Mouse (Mus musculus) liver, embryonic 14.5 days (tissue): ENCODE results near the gene Pcf11. TPM values are rescaled to one million over a fixed set of nuclear protein-coding genes. Genes with fewer than 3 reads are reported as not detected.

Experiments
- ATAC-seq: fragments of 200-750 bp; cut with Nextera tagmentation; 2 replicates; pipeline ENCODE4 v1.8.0; 2017; ENCODE audit warnings: moderate number of reproducible peaks, mild to moderate bottlenecking, moderate library complexity; ENCODE audit not compliant: insufficient read depth
- DNase-seq, 3 experiments: peaks; one replicate each; pipeline ENCODE4 v3.0.0-alpha.2; 2012 to 2013; ENCODE audit warnings: low read depth in 3 of 3, low spot score in 3 of 3
- H3K27ac ChIP-seq: fragments of 300-500 bp; sonication (generic); 2 replicates; pipeline ENCODE4 v1.5.1; 2014; ENCODE audit warnings: moderate library complexity, mild to moderate bottlenecking, control low read depth, inconsistent platforms
- H3K27me3 ChIP-seq: fragments of 300-500 bp; sonication (generic); 2 replicates; pipeline ENCODE4 v1.6.1; 2014; ENCODE audit warnings: mild to moderate bottlenecking, low read length, moderate library complexity; ENCODE audit not compliant: control insufficient read depth, insufficient read depth
- H3K36me3 ChIP-seq: fragments of 300-500 bp; sonication (generic); replicated peaks from 2 replicates; pipeline ENCODE4 v1.6.1; 2014; ENCODE audit warnings: low read depth; ENCODE audit not compliant: control insufficient read depth, insufficient read depth
- H3K4me1 ChIP-seq, 2 experiments: fragments of 200-500 bp in 1 of 2; fragments of 300-500 bp in 1 of 2; sonication (generic) in 1 of 2; replicated peaks; 2 replicates each; pipeline ENCODE4 v1.6.1; 2012 to 2014; ENCODE audit warnings: antibody characterized with exemption in 1 of 2, inconsistent platforms in 1 of 2, low read length in 1 of 2; ENCODE audit not compliant: control insufficient read depth in 2 of 2, insufficient read depth in 2 of 2
- H3K4me2 ChIP-seq: fragments of 300-500 bp; sonication (generic); 2 replicates; pipeline ENCODE4 v1.6.1; 2014; ENCODE audit warnings: low read depth, mild to moderate bottlenecking, control low read depth, moderate library complexity
- H3K4me3 ChIP-seq, 2 experiments: fragments of 200-500 bp in 1 of 2; fragments of 300-500 bp in 1 of 2; sonication (generic) in 1 of 2; 2 replicates each; pipeline ENCODE4 v1.5.1; 2012 to 2014; ENCODE audit warnings: low read depth in 2 of 2, low read length in 2 of 2, mild to moderate bottlenecking in 2 of 2, control low read depth in 1 of 2, inconsistent platforms in 1 of 2, moderate library complexity in 1 of 2; ENCODE audit not compliant: insufficient read depth in 1 of 2
- H3K9ac ChIP-seq: fragments of 300-500 bp; sonication (generic); replicated peaks from 2 replicates; pipeline ENCODE4 v1.6.1; 2014; ENCODE audit warnings: mild to moderate bottlenecking, control low read depth, moderate library complexity
- H3K9me3 ChIP-seq: fragments of 300-500 bp; sonication (generic); 2 replicates; pipeline ENCODE4 v1.6.1; 2016; ENCODE audit warnings: low read length, mixed read lengths; ENCODE audit not compliant: control insufficient read depth
- CTCF ChIP-seq: IDR thresholded peaks from 2 replicates; pipeline ENCODE4 v1.5.1; 2016; ENCODE audit warnings: antibody characterized with exemption, low read depth, control low read depth
- EP300 ChIP-seq: IDR thresholded peaks from 2 replicates; pipeline ENCODE4 v1.6.1; 2016; ENCODE audit warnings: antibody characterized with exemption, low read depth
- WGBS: fragments of 180-500 bp; shearing (Covaris S2); extraction: QIAGEN DNeasy Blood & Tissue Kit; methylation state at CpG from one replicate; pipeline ENCODE4 v1.1.7; 2014; ENCODE audit not compliant: insufficient replicate concordance; 5-methylcytosine and 5-hydroxymethylcytosine counted together
- polyA plus RNA-seq, 2 experiments: library from polyadenylated mRNA; depleted of rRNA in 1 of 2; stranded (reverse) in 1 of 2; unstranded in 1 of 2; fragments of >200 nt; fragmentation: Nextera tagmentation in 1 of 2; extraction: Ambion mirVana in 1 of 2; gene quantifications; 2 replicates each; pipeline versions ENCODE4 v1.2.1 to v1.2.3; 2012 to 2014

Pcf11 gene
- polyA plus RNA-seq (2012; rRNA removed) (7.9 and 11.9 TPM in 2 replicates), polyA plus RNA-seq (2014; fragmentation: Nextera tagmentation; extraction: Ambion mirVana) (8.0 and 8.4 TPM in 2 replicates)

DNA sequence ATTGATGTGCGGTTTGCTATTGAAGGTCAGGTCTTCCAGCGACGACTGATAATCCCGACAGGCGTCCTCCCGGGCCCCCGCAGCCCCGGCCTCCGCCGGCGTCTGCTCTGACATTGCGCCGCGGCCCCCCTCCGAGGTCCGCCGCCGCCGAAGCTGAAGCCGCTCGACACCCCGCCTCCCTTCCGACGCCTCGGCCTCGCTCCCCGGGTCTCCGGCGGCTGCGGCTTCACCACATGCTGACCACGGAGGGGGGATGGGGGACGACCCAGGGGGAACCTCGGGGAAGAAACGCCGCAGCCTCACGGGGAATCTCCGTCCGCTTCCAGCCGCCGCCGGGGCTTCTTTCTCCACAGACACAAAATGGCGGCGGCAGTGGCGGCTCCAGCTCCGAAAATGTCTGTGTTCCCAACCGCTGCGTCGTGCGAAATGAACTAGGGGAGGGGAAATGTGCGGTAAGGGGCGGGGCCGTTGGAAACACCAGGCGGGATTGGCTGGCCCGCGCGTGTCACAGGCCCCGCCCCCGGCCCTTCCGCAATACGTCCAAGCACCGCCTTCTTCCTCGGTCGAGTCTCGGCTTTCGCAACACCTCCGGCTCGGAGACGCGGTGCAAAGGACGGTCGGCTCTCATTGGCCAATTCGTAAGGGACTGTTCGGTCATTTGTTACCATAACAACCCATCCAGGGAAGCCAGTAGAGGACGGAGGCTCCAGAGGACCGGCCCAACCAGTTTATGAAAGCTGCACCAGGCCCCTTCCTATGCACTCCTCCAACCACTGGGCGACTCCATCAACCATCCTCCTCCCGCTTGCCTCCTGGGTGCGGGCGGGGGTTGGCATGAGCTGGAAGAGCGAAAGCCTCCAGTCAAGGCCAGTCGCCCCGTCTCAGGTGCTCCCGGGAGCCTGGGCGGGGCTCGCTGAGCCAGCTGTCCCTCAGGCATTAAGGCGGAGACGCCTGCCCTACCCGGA is at the start of gene Pcf11:
Gene Pcf11, minus strand, starts transcription at position 428 of the 965 bp plus-strand sequence.
- WGBS = under 1% methylated on average over 87 of the region's 88 CpGs
- TF ChIP-seq EP300 = no peak
- peak; percentile 18; the same call in 1 of the 2 replicates for TF ChIP-seq CTCF
- peak within 1 kb of the TSS; percentile 97 for H3K9ac ChIP-seq
- no peaks in the 10 kb centered on the region for H3K9me3 ChIP-seq
- peak; percentile 91 for ATAC-seq
- H3K4me1 ChIP-seq = peaks cover 16% of the 10 kb centered on the region in 2 experiments
- no peaks in the 10 kb centered on the region for H3K36me3 ChIP-seq
- peak; percentile 97 for DNase-seq
- H3K27me3 ChIP-seq = no peaks in the 10 kb centered on the region
- peak within 1 kb of the TSS; percentile 86 for H3K27ac ChIP-seq
- H3K4me3 ChIP-seq = peak within 1 kb of the TSS; percentile 84 to 97
- peak within 1 kb of the TSS; percentile 86 for H3K4me2 ChIP-seq

DNA sequence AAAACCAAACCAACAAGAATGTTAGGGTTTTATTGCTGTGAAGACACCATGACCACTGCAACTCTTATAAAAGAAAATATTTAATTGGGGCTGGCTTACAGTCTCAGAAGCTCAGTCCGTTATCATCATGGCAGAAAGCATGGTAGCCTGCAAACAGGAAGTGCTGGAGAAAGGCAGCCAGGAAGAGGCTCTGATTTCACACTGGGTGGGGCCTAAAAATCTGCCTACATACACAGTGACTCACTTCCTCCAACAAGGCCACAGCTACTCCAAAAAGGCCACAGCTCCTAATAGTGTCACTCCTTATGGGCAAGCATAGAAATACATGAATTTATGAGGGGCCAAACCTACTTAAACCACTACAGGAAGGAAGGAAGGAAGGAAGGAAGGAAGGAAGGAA is 45.3 kb upstream of the Pcf11 start:
- Histone ChIP-seq H3K4me2 (no peak overlapping the region), H3K36me3 (no peaks in the 10 kb centered on the region), H3K9ac (no peak overlapping the region), H3K9me3 (no peaks in the 10 kb centered on the region), H3K4me1 (no peaks in the 10 kb centered on the region), H3K27me3 (no peaks in the 10 kb centered on the region), H3K4me3 (no peak overlapping the region), H3K27ac (no peak overlapping the region)
- ATAC-seq = no peak
- WGBS = 48% methylated on average over 1 of the region's 1 CpGs
- no peak for DNase-seq
- TF ChIP-seq EP300 (no peak), CTCF (no peak)

DNA sequence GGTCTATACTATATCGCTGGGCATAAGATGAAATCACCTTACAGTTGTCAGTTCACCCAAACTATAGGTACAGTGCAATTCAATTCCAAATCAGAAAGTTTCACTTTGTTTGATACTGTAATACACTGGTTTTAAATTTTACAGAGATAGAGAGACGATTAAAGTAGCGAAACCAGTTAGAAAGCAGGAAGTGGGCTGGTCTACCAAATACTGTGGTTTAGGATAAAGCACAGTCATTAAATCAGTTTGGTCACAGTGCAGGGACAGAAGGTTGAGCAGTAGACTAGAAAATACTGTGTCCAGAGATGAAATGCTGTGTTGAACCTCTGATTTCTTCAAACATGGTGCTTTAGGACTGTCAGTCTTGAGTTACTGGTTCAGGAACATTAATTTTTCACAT is 41.9 kb upstream of the Pcf11 start:
- Histone ChIP-seq H3K4me1 (no peaks in the 10 kb centered on the region), H3K4me3 (no peak overlapping the region), H3K36me3 (no peaks in the 10 kb centered on the region), H3K27ac (no peak overlapping the region), H3K9me3 (no peaks in the 10 kb centered on the region), H3K4me2 (no peak overlapping the region), H3K9ac (no peak overlapping the region), H3K27me3 (no peaks in the 10 kb centered on the region)
- ATAC-seq (no peak), DNase-seq (no peak)
- TF ChIP-seq CTCF = no peak
- no peak for TF ChIP-seq EP300
- WGBS = 36% methylated on average over 3 of the region's 3 CpGs

DNA sequence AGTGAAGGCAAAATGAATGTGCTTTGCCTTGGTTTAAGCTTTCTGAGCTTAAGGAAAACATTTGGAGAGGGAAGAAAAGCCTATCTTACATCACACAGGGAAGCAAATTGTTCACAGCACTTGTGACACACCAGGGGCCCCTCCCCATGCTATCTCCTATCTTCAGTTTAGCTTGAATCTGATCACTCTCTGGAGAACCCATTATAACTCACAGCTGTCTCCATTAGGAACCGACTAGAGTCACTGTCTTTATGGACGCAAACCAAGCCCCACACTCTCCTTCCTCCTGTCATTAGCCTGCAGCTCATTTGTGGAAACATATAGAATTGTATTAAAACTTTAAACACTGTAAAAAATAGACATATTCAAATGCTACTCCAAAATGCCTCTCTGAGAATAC is 39.8 kb upstream of the Pcf11 start:
- WGBS = 39% methylated on average over 2 of the region's 2 CpGs
- Histone ChIP-seq H3K9me3 (no peaks in the 10 kb centered on the region), H3K27ac (no peak overlapping the region), H3K9ac (no peak overlapping the region), H3K36me3 (no peaks in the 10 kb centered on the region), H3K4me3 (no peak overlapping the region), H3K27me3 (no peaks in the 10 kb centered on the region), H3K4me1 (no peaks in the 10 kb centered on the region), H3K4me2 (no peak overlapping the region)
- no peak for TF ChIP-seq EP300
- no peak for TF ChIP-seq CTCF
- DNase-seq (no peak), ATAC-seq (no peak)

DNA sequence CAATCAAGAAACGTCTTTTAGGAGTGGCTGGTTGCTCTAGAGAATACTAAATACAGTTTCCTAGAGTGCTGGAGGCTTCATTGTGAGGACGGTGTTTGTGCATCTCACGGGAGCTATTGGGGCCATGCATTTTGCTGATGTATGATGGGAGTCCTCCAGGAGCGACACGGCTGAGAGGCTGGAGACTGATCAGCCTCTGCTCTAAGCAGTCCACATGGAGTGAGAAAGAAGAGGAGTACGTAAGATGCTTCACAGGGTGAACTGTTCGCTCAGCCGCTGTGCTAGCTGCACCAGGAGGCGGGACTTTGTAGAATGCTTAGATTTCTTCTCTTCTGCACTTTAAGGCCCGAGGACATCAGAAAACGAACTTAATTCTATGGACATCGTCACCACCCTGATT is 37.0 kb upstream of the Pcf11 start:
- Histone ChIP-seq H3K4me2 (no peak overlapping the region), H3K27me3 (no peaks in the 10 kb centered on the region), H3K9me3 (no peaks in the 10 kb centered on the region), H3K4me1 (no peaks in the 10 kb centered on the region), H3K27ac (no peak overlapping the region), H3K36me3 (no peaks in the 10 kb centered on the region), H3K4me3 (no peak overlapping the region), H3K9ac (no peak overlapping the region)
- no peak for ATAC-seq
- no peak for DNase-seq
- 67% methylated on average over 12 of the region's 12 CpGs for WGBS
- no peak for TF ChIP-seq CTCF
- TF ChIP-seq EP300 = no peak
